Mouse (Mus musculus) kidney, embryonic 15.5 days (tissue): Measurements from ENCODE around the gene Abhd8. TPM values are rescaled to one million over a fixed set of nuclear protein-coding genes. Genes with fewer than 3 reads are reported as not detected.

ENCODE experiments used
- ATAC-seq: fragments of 200-750 bp; cut with Nextera tagmentation; replicated peaks from 2 replicates; pipeline ENCODE4 v1.8.0; 2017; ENCODE audit warnings: moderate TSS enrichment; ENCODE audit not compliant: low FRiP score
- H3K27ac ChIP-seq: fragments of 300-500 bp; sonication (generic); 2 replicates; pipeline ENCODE4 v1.5.1; 2015; ENCODE audit warnings: mild to moderate bottlenecking, inconsistent platforms
- H3K27me3 ChIP-seq: fragments of 300-500 bp; sonication (generic); 2 replicates; pipeline ENCODE4 v1.6.1; 2015; ENCODE audit warnings: inconsistent platforms
- H3K36me3 ChIP-seq: fragments of 300-500 bp; sonication (generic); 2 replicates; pipeline ENCODE4 v1.6.1; 2015; ENCODE audit warnings: inconsistent platforms
- H3K4me1 ChIP-seq: fragments of 300-500 bp; sonication (generic); 2 replicates; pipeline ENCODE4 v1.6.1; 2015; ENCODE audit warnings: inconsistent platforms
- H3K4me2 ChIP-seq: fragments of 300-500 bp; sonication (generic); 2 replicates; pipeline ENCODE4 v1.6.1; 2015; ENCODE audit warnings: moderate library complexity, mild to moderate bottlenecking, inconsistent platforms
- H3K4me3 ChIP-seq: fragments of 300-500 bp; sonication (generic); replicated peaks from 2 replicates; pipeline ENCODE4 v1.5.1; 2015; ENCODE audit warnings: mild to moderate bottlenecking, inconsistent platforms
- H3K9ac ChIP-seq: fragments of 300-500 bp; sonication (generic); 2 replicates; pipeline ENCODE4 v1.6.1; 2015; ENCODE audit warnings: mild to moderate bottlenecking, inconsistent platforms
- H3K9me3 ChIP-seq: fragments of 300-500 bp; sonication (generic); replicated peaks from 2 replicates; pipeline ENCODE4 v1.6.1; 2016; ENCODE audit warnings: inconsistent platforms
- WGBS: fragments of 180-500 bp; shearing (Covaris S2); methylation state at CpG from one replicate; pipeline ENCODE4 v1.1.7; 2015; ENCODE audit warnings: mixed read lengths; 5-methylcytosine and 5-hydroxymethylcytosine counted together
- polyA plus RNA-seq: library from polyadenylated mRNA; unstranded; fragments of >200 nt; fragmentation: Nextera tagmentation; extraction: Ambion mirVana; gene quantifications from 2 replicates; pipeline ENCODE4 v1.2.1, GENCODE M21; 2015

Abhd8 gene
- polyA plus RNA-seq, 1 experiment from 2014 or later, result 47.0 TPM

DNA sequence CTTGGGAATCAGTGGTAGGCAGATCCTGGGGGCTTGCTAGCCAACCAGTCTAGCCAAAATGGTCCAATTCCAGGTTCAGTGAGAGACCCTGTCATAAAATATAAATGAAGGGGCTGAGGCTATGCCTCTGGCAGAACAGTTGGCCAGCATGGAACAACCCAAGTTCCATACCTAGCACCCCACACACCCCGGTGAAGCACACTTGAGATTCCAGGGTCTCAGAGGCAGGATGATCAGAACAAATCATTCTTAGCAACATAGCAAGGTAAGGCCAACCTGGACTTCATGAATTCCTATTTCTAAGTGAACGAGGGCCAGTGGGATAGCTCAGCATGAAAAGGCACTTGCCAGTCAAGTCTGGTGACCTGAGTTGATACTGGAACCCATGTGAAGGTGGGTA, 3.7 kb upstream of the Abhd8 start:
- H3K27ac ChIP-seq, result no peak overlapping the region
- WGBS, result 91% methylated on average over 2 of the region's 2 CpGs
- no peaks in the 10 kb centered on the region for H3K9me3 ChIP-seq
- ATAC-seq, result no peak
- no peak overlapping the region for H3K9ac ChIP-seq
- H3K27me3 ChIP-seq, result no peaks in the 10 kb centered on the region
- peaks cover 29% of the 10 kb centered on the region for H3K36me3 ChIP-seq
- no peak overlapping the region for H3K4me2 ChIP-seq
- H3K4me1 ChIP-seq, result peaks cover 51% of the 10 kb centered on the region
- H3K4me3 ChIP-seq, result no peak overlapping the region

DNA sequence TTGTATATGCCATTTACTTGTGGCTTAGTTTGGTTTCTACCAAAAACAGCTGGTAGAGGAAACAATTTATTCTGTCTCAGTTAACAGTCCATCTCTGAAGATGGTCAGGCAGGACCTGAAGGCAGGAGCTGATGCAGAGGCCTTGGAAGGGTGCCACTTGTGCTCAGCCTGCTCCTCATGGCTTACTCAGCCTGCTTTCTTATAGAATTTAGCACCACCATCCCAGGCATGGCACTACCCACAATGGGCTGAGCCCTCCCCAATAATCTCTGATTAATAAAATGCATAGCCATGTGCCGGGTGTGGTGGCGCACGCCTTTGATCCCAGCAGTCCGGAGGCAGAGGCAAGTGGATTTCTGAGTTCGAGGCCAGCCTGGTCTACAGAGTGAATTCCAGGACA, 2.7 kb upstream of the Abhd8 start:
- Histone ChIP-seq H3K27ac (no peak overlapping the region), H3K9me3 (no peaks in the 10 kb centered on the region), H3K36me3 (peaks cover 25% of the 10 kb centered on the region), H3K9ac (no peak overlapping the region), H3K4me3 (no peak overlapping the region), H3K27me3 (no peaks in the 10 kb centered on the region), H3K4me2 (no peak overlapping the region), H3K4me1 (peaks cover 50% of the 10 kb centered on the region)
- WGBS, result 95% methylated on average over 5 of the region's 5 CpGs
- ATAC-seq, result no peak

DNA sequence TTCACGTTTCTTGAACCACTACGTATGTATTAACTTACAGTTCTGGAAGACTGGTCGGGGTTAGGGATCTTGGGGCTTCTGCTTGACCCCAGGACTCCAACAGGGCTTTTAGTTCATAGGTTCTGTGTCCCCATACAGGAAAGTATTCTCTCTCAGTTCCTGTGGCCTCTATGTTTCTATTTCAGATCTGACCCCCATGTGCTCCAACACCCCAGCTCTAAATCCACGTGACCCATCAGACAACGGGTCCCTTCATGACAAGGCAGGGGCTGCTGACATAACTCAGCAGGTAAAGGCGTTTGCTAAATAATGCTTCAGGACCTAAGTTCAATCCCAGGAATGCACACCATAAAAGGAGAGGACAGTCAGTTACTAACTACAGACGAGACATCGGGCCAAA, 2.3 kb upstream of the Abhd8 start:
- Histone ChIP-seq H3K4me2 (peak overlapping the region; percentile 89), H3K9me3 (no peaks in the 10 kb centered on the region), H3K36me3 (peaks cover 28% of the 10 kb centered on the region), H3K27ac (no peak overlapping the region), H3K27me3 (no peaks in the 10 kb centered on the region), H3K4me3 (peak overlapping the region; percentile 92), H3K4me1 (peaks cover 45% of the 10 kb centered on the region), H3K9ac (no peak overlapping the region)
- no peak for ATAC-seq
- 80% methylated on average over 8 of the region's 8 CpGs for WGBS

DNA sequence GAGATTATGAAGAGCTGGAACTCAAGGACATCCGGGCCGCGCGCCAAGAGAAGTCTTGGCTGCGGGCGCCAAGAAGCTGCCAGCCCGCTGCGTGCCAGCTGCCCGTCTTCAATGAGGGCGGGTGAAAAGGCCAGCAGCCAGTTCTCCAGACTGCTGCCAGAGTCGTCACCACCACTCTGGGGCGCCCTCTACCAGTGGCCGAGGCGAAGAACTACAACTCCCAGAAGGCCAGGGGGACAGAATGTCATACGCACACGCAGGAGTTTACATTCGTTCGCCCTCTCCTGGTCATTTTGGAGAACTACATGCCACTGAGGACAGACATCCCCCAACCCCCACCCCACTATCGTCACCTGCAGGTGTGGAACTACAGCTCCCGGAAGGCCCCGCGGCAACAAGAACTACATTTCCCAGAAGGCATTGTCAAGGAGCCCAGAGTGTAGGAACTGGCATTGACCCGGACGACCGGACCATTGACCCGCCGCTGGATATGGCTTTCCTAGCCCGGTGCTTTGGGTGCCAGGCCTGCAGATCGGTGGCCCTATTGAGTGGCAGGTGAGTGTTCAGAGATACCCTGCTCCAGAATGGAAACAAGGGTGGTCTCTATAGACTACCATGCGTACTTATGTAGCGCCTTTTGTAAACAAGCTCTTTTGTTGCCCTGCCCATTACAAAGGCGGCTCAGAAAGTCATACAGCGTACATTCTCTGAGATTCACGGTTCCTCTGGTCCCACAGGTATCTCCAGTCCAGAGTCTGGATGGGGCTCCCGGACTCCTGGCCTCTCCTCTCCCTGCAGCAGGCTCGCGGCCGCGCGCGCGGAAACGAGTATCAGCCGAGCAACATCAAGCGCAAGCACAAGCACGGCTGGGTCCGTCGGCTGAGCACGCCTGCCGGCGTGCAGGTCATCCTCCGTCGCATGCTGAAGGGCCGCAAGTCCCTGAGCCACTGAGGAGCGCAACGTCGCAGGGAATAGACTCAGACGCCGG, 1.4 kb upstream of the Abhd8 start, which contains the start of gene Mrpl34:
Gene Mrpl34, plus strand, starts transcription at position 447 of the 988 bp plus-strand sequence.
- H3K4me3 ChIP-seq, result peak within 1 kb of the TSS; percentile 92
- H3K27me3 ChIP-seq, result no peaks in the 10 kb centered on the region
- under 1% methylated on average over 59 of the region's 59 CpGs for WGBS
- H3K9ac ChIP-seq, result peak within 1 kb of the TSS; percentile 79
- no peaks in the 10 kb centered on the region for H3K9me3 ChIP-seq
- H3K27ac ChIP-seq, result peak within 1 kb of the TSS; percentile 85
- peaks cover 36% of the 10 kb centered on the region for H3K4me1 ChIP-seq
- peak within 1 kb of the TSS; percentile 89 for H3K4me2 ChIP-seq
- ATAC-seq, result peak; percentile 82
- peaks cover 34% of the 10 kb centered on the region for H3K36me3 ChIP-seq

DNA sequence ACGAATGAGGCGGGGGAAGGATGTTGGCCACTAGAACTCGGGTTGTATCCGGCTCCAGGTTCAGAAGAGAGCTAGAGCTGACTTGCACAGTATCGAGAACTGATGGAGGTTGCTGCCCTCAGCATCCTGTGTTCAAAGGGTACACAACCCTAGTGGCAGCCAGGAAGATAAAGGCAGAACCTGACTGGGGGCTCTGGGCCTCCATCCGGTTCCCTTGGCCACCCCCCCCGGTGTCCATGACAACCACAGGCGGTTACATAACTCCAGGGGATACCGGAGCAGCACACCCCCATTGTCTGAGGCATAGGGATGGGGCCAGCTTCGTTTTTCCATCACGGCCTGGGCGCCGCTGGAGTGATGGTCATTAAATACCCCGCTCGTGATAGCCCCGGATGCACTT, 669 bp downstream of the Abhd8 start:
- peak overlapping the region; percentile 85 for H3K27ac ChIP-seq
- peak overlapping the region; percentile 89 for H3K4me2 ChIP-seq
- 0 out of 2 replicates have a peak, but pooled peaks have one; percentile 1 for ATAC-seq
- peak overlapping the region; percentile 79 for H3K9ac ChIP-seq
- peak overlapping the region; percentile 92 for H3K4me3 ChIP-seq
- 8% methylated on average over 16 of the region's 16 CpGs for WGBS
- peaks cover 54% of the 10 kb centered on the region for H3K36me3 ChIP-seq
- no peaks in the 10 kb centered on the region for H3K27me3 ChIP-seq
- no peaks in the 10 kb centered on the region for H3K9me3 ChIP-seq
- peaks cover 33% of the 10 kb centered on the region for H3K4me1 ChIP-seq

DNA sequence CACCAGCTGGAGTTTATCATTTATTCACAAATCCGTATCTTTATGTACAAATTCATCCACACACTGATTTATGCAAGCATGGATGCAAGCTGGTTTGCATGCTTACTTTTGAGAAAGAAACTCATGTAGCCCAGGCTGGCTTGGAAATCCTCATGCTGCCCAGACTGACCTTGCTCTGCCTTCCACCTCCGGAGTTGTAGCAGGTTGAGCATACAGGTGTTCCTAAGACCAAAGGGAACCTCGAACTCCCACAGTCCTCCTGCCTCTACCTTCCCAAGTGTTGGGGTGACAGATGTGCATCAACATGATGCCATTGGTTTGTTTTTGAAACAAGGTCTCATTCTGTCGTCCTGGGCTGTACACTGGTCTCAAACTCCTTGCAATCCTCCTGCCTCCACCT, 1.3 kb downstream of the Abhd8 start:
- Histone ChIP-seq H3K9me3 (no peaks in the 10 kb centered on the region), H3K4me1 (peaks cover 33% of the 10 kb centered on the region), H3K27ac (no peak overlapping the region), H3K4me3 (peak overlapping the region; percentile 92), H3K4me2 (peak overlapping the region; percentile 89), H3K9ac (no peak overlapping the region), H3K27me3 (no peaks in the 10 kb centered on the region), H3K36me3 (peaks cover 56% of the 10 kb centered on the region)
- WGBS, result 67% methylated on average over 4 of the region's 4 CpGs
- no peak for ATAC-seq

DNA sequence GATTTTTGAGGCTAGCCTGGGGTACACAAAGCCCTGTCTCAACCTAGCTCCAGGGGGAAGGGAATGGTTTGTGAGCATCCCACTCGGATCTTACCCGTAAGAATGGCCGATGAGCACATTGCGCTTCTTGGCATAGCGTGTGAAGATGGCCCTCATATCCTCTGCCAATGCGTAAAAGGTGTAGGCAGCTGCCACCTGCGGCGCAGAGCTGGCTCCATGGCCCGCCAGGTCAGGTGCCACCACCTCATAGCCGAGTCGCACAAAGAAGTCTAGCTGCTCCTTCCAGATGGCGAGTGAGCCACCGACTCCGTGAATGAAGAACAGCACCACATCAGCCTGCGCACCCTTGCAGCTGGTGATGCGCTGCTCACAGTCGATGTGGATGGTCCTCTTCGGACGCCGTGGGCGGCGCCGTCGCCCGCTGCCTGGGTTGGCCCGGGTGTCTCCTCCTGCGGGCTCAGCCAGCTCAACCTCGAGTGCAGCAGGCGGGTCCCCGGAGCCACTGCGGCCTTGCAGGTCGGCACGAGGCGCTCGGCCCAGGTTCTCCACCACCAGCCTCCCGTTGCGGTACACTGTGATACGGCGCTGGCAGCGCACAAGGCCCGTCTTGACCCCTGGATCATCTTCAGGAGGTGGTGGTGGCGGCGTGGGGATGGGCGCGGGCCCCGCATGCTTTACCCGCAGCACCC, 2.2 kb downstream of the Abhd8 start:
- no peak overlapping the region for H3K27ac ChIP-seq
- 80% methylated on average over 47 of the region's 47 CpGs for WGBS
- ATAC-seq, result no peak

DNA sequence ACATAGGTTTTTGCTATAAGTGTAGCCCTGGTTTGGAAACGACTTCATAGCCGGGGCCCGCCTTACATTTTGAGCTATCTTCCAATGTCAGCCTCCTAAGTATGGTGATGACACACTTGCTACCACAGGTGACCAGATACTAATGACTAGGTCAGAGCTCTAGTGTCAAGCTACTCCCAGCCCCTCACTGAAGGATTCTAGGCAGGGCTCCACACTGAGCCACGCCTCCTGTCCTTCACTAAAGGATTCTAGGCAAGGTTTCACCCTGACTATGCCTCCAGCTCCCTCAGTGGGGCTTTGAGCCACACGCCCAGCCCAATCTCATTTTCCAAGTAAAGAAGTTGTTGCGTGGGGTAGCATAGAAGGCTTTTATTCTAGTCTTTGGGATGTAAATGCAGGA, 2.7 kb downstream of the Abhd8 start:
- no peak overlapping the region for H3K27ac ChIP-seq
- H3K27me3 ChIP-seq, result no peaks in the 10 kb centered on the region
- peaks cover 45% of the 10 kb centered on the region for H3K36me3 ChIP-seq
- H3K4me3 ChIP-seq, result no peak overlapping the region
- no peaks in the 10 kb centered on the region for H3K9me3 ChIP-seq
- H3K9ac ChIP-seq, result no peak overlapping the region
- WGBS, result 94% methylated on average over 6 of the region's 6 CpGs
- H3K4me2 ChIP-seq, result no peak overlapping the region
- peaks cover 27% of the 10 kb centered on the region for H3K4me1 ChIP-seq
- ATAC-seq, result no peak

More for the DNA sequence above, 2.2 kb downstream of the Abhd8 start:
- Histone ChIP-seq H3K36me3 (peaks cover 50% of the 10 kb centered on the region), H3K27me3 (no peaks in the 10 kb centered on the region), H3K4me3 (no peak overlapping the region), H3K4me2 (no peak overlapping the region), H3K9me3 (no peaks in the 10 kb centered on the region), H3K4me1 (peaks cover 33% of the 10 kb centered on the region), H3K9ac (no peak overlapping the region)

DNA sequence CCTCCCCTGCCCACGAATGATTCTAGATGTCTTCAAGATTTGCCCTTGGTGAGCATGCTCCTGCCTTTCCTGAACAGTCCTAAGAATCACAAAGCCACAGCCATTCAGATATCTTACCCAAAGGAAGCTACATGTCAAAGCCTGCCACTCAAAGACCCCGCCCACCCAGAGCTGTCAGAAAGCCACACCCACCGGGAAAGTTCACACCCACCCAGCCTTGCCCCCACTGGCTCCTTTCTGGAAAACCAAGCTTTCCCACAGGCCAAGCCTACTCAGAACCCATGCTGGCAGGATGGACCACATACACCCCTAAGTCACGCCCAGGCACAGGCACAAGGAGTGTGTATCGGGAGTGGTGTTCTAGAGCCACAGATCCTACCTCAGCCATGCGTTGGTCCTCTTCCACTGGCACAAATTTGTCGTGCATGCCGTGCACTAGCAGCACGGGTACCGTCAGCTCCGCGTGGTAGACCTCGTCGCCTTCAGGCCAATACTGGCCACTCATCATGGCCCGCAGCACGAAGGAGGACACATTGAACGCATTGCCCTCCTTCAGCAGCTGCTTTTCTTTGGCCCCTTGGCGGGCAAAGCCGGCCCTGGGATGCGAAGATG, 5.7 kb downstream of the Abhd8 start:
- no peak for ATAC-seq
- no peak overlapping the region for H3K9ac ChIP-seq
- WGBS, result 85% methylated on average over 20 of the region's 20 CpGs
- H3K27ac ChIP-seq, result no peak overlapping the region
- peaks cover 7% of the 10 kb centered on the region for H3K4me1 ChIP-seq
- no peak overlapping the region for H3K4me2 ChIP-seq
- peaks cover 45% of the 10 kb centered on the region for H3K36me3 ChIP-seq
- H3K9me3 ChIP-seq, result no peaks in the 10 kb centered on the region
- no peak overlapping the region for H3K4me3 ChIP-seq
- no peaks in the 10 kb centered on the region for H3K27me3 ChIP-seq

DNA sequence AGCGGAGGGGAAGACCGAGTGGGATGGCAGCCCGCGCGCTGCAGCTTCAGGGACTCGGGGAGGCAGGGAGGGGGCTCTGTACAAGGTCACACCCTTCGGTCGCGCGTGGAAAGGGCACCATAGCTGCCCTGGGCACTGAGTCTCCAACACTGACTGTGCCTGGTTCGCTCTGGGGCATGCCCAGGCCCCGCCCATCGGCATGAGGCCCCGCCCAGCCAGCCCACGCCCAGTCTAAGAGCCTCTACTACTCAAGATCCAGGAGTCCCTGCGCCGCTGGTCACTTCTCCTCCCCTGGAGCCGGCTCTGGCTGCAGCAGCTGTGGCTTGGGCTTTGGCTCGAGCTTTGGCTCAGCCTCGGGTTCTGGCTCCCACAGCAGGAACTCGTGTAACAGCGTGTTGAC, 6.5 kb downstream of the Abhd8 start:
- H3K27me3 ChIP-seq, result no peaks in the 10 kb centered on the region
- peaks cover 45% of the 10 kb centered on the region for H3K36me3 ChIP-seq
- no peak overlapping the region for H3K27ac ChIP-seq
- no peak overlapping the region for H3K4me3 ChIP-seq
- no peaks in the 10 kb centered on the region for H3K9me3 ChIP-seq
- no peak overlapping the region for H3K9ac ChIP-seq
- WGBS, result 49% methylated on average over 22 of the region's 22 CpGs
- H3K4me2 ChIP-seq, result no peak overlapping the region
- no peaks in the 10 kb centered on the region; the same call in 1 of the 2 replicates for H3K4me1 ChIP-seq
- ATAC-seq, result no peak

DNA sequence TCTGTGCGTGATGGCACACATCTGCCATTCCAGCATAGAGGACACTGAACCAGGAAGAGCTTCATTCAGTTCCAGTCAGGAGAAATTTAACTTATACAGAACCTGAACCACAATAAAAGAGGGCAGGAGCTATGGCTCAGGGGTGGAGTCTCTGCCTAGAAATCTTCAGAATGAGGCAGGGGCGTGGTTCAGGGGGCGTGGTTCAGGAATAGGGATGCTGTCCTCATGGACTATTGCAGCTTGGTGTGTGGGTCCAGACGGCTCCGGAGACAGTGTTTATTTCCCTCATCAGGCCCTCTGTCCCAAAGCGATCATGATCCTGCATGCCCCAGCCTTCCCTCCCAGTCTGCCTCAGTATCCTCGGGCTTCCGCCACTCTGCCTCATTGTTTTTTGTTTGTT, 8.8 kb downstream of the Abhd8 start:
- 74% methylated on average over 8 of the region's 8 CpGs for WGBS
- no peak overlapping the region for H3K27ac ChIP-seq
- no peak overlapping the region for H3K4me2 ChIP-seq

DNA sequence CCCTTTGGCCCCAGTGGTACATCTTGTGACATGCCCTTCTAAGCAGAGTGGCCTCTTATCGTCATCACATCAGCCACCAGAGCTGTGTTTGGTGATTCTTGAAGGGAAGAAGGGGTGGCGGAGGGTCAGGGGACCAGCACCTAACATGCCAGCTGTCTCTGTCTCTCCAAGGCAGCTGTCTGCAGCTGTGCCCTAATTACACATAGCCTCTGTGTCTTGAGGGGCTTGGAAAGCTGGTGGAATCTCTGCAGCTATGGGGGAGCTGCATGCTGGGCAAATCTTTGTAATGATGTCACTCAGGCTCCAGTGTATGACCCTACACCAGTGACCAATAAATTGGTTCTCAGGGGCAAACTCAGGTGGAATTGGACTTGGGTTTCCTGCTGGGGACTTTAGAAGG, 10.8 kb downstream of the Abhd8 start:
- no peak overlapping the region for H3K4me3 ChIP-seq
- H3K36me3 ChIP-seq, result peaks cover 6% of the 10 kb centered on the region; the same call in 1 of the 2 replicates
- H3K4me2 ChIP-seq, result no peak overlapping the region
- 77% methylated on average over 2 of the region's 2 CpGs for WGBS
- no peaks in the 10 kb centered on the region for H3K9me3 ChIP-seq
- H3K9ac ChIP-seq, result no peak overlapping the region
- no peak overlapping the region for H3K27ac ChIP-seq
- H3K4me1 ChIP-seq, result no peaks in the 10 kb centered on the region; the same call in 1 of the 2 replicates
- no peaks in the 10 kb centered on the region for H3K27me3 ChIP-seq
- ATAC-seq, result no peak

More for the DNA sequence above, 8.8 kb downstream of the Abhd8 start:
- ATAC-seq, result no peak
- no peaks in the 10 kb centered on the region; the same call in 1 of the 2 replicates for H3K4me1 ChIP-seq
- no peaks in the 10 kb centered on the region for H3K9me3 ChIP-seq
- H3K4me3 ChIP-seq, result no peak overlapping the region
- peaks cover 26% of the 10 kb centered on the region for H3K36me3 ChIP-seq
- no peak overlapping the region for H3K9ac ChIP-seq
- no peaks in the 10 kb centered on the region for H3K27me3 ChIP-seq
